Mouse (Mus musculus) lung, adult 2 months (tissue): ENCODE data around the gene Kcnd2.

Experiments
- CTCF ChIP-seq: fragments of 200-500 bp; IDR thresholded peaks from 2 replicates; pipeline ENCODE4 v1.5.1; 2011; ENCODE audit warnings: mild to moderate bottlenecking, low read length, control low read depth; ENCODE audit not compliant: insufficient read depth
- POLR2A ChIP-seq: fragments of 200-500 bp; IDR thresholded peaks from 2 replicates; pipeline ENCODE4 v1.6.1; 2011; ENCODE audit warnings: low read depth, mild to moderate bottlenecking, control low read depth, low read length, borderline replicate concordance; ENCODE audit errors: extremely low read depth

DNA sequence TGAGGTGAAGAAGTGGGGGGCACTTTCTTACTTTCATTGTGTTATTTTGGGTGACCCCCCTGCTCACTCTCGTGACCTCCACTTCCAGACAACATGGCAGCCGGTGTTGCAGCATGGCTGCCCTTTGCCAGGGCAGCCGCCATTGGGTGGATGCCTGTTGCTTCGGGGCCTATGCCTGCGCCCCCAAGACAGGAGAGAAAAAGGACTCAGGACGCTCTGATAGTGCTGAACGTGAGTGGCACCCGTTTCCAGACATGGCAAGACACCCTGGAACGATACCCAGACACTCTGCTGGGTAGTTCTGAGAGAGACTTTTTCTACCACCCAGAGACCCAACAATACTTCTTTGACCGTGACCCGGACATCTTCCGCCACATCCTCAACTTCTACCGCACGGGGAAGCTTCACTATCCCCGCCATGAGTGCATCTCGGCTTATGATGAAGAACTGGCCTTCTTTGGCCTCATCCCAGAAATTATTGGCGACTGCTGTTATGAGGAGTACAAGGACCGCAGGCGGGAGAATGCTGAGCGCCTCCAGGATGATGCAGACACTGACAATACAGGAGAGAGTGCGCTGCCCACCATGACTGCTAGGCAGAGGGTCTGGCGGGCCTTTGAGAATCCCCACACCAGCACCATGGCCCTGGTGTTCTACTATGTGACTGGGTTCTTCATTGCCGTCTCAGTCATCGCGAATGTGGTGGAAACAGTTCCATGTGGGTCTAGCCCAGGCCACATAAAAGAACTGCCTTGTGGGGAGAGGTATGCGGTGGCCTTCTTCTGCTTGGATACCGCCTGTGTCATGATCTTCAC, 1.1 kb downstream of the Kcnd2 start:
- no peak for TF ChIP-seq CTCF
- no peak for TF ChIP-seq POLR2A
